Comparison of ENCODE assay signal across 8 mouse cellular contexts in the genomic region with DNA sequence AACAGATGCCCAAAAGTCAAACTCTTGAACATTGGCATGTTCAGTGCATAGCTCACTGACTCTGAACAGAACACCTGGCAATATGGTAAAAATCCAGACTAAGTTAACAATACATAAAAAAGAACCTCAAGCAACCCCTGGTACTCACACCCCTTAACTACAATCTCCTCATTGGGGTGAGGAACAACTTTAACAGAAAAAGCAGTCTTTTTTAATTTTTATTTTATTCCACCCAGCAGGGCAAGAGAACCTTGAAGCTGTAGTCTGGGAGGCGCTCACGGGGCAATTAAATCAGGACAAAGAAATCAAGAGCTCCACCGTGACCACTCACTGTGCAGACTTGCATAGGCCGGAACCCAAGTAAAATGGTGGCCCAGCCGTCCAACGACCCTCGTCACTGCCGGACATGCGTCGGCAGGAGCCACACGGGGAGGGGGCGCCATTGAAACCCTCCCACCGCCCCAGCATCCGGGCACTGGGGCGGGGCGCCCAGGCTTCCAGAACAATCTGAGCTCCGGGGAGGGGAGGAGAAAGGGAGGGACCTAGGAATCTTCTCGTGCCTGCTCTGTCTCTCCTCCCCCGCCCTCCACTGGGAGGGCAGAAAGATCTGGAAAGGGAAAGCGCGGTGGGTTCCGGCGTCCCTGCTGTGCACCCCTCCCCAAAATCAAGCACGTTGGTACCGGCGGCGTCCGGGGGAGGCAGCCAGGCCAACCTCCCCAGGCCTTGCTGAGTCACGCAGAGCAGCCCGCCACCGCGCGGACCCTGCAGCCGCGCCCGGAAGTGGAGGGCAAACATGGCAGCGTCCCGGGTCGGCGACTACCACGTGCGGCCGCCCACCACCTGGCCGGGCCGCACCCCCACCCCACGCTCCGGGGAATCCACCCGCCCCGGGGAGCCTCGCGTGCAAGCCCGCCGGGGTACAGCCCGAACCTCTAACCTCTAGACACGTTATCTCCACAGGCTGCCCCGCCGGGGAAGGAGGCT. TPM values are rescaled to one million over a fixed set of nuclear protein-coding genes. Genes with fewer than 3 reads are reported as not detected.
A peak's percentile ranks its signal among the peaks of the same experiment; 100 is the strongest.
DNase-seq lines count a peak whose midpoint lies in the region; ATAC-seq and TF ChIP-seq lines count a peak whose summit lies in the region.

No protein-coding gene starts in this region.

- peaks cover 43% of the 10 kb centered on the region for H3K36me3 ChIP-seq in forebrain, embryonic 14.5 days (ENCODE audit: control insufficient read depth, insufficient read depth, low read length)
- peaks cover 43% of the 10 kb centered on the region for H3K36me3 ChIP-seq in neural tube, embryonic 14.5 days (ENCODE audit: control insufficient read depth, insufficient read depth, low read length)
- H3K36me3 ChIP-seq in thymus, adult 2 months (ENCODE audit: control insufficient read depth, insufficient read depth, low read length) = peaks cover 43% of the 10 kb centered on the region

- intact Hi-C loops in heart, postnatal 14 days (cut with DNase I) = loop anchor here (5.0 kb wide), 1 partner anchor 590 kb away; a partner anchor contains a TSS

- peak overlapping the region; percentile 98 for H3K27ac ChIP-seq in forebrain, embryonic 14.5 days (ENCODE audit: low read depth, low read length)
- peak overlapping the region; percentile 99 for H3K27ac ChIP-seq in neural tube, embryonic 14.5 days (ENCODE audit: low read depth, low read length)
- H3K27ac ChIP-seq in thymus, adult 2 months (ENCODE audit: control insufficient read depth, insufficient read depth, low read length) = peak overlapping the region; percentile 64

- H3K4me3 ChIP-seq in forebrain, embryonic 14.5 days (ENCODE audit: low read depth, low read length) = peak overlapping the region; percentile 99
- H3K4me3 ChIP-seq in neural tube, embryonic 14.5 days (ENCODE audit: low read depth, low read length) = peak overlapping the region; percentile 100
- peak overlapping the region; percentile 86 for H3K4me3 ChIP-seq in thymus, adult 2 months (ENCODE audit: control insufficient read depth, insufficient read depth, low read length)

- H3K4me1 ChIP-seq in forebrain, embryonic 14.5 days (ENCODE audit: control insufficient read depth, insufficient read depth, low read length) = peaks cover 6% of the 10 kb centered on the region
- H3K4me1 ChIP-seq in neural tube, embryonic 14.5 days (ENCODE audit: control insufficient read depth, insufficient read depth, low read length) = peaks cover 20% of the 10 kb centered on the region
- peaks cover 9% of the 10 kb centered on the region for H3K4me1 ChIP-seq in thymus, adult 2 months (replicated peaks; ENCODE audit: control insufficient read depth, insufficient read depth, low read length)

- DNase-seq in ES-CJ7 (ENCODE audit: low read depth, low spot score) = peak; percentile 92
- peak; percentile 83 for DNase-seq in cerebellum, adult 11-12 months
- DNase-seq in forebrain, embryonic 14.5 days (ENCODE audit: low spot score) = peak; percentile 90
- peak; percentile 80 to 84 for DNase-seq in heart, postnatal 14 days
- peak; percentile 87 to 93 for DNase-seq in kidney, postnatal 4 days
- peak; percentile 83 to 88 for DNase-seq in lung, adult 18-20 months
- peak; percentile 73 for DNase-seq in thymus, adult 2 months

- TF ChIP-seq POLR2A in thymus, adult 2 months (IDR thresholded peaks at IDR 0.05; ENCODE audit: control insufficient read depth, extremely low read depth, insufficient read depth, low read length, poor library complexity) = no peak

- TF ChIP-seq CTCF in thymus, adult 2 months (IDR thresholded peaks at IDR 0.05; ENCODE audit: borderline replicate concordance, control insufficient read depth, extremely low read depth, insufficient read depth, low read length, poor library complexity) = no peak

- peak overlapping the region; percentile 99 for H3K9ac ChIP-seq in forebrain, embryonic 14.5 days (ENCODE audit: low read length)
- peak overlapping the region; percentile 98 for H3K9ac ChIP-seq in neural tube, embryonic 14.5 days (replicated peaks; ENCODE audit: low read depth, low read length)

- peak overlapping the region; percentile 95 for H3K4me2 ChIP-seq in forebrain, embryonic 14.5 days (ENCODE audit: low read length)
- H3K4me2 ChIP-seq in neural tube, embryonic 14.5 days (ENCODE audit: low read depth, low read length) = peak overlapping the region; percentile 92

- ATAC-seq in forebrain, embryonic 14.5 days = peak; percentile 57
- ATAC-seq in neural tube, embryonic 14.5 days (ENCODE audit: low read depth) = peak; percentile 48

- H3K9me3 ChIP-seq in forebrain, embryonic 14.5 days (replicated peaks; ENCODE audit: control insufficient read depth, low read length) = no peaks in the 10 kb centered on the region
- H3K9me3 ChIP-seq in neural tube, embryonic 14.5 days (ENCODE audit: control insufficient read depth, low read length) = no peaks in the 10 kb centered on the region

- no peaks in the 10 kb centered on the region for H3K27me3 ChIP-seq in forebrain, embryonic 14.5 days (replicated peaks; ENCODE audit: control insufficient read depth, insufficient read depth, low read length)
- H3K27me3 ChIP-seq in neural tube, embryonic 14.5 days (ENCODE audit: control insufficient read depth, insufficient read depth, low read length) = no peaks in the 10 kb centered on the region
- no peaks in the 10 kb centered on the region for H3K27me3 ChIP-seq in thymus, adult 2 months (ENCODE audit: control insufficient read depth, insufficient read depth, low read length)

- 1% methylated on average over 49 of the region's 57 CpGs for WGBS in forebrain, embryonic 14.5 days
- WGBS in neural tube, embryonic 14.5 days = under 1% methylated on average over 55 of the region's 57 CpGs
- WGBS in thymus, adult 2 months = under 1% methylated on average over 57 of the region's 57 CpGs

RNA-seq across cellular contexts. Expression of a gene that starts 0.7 kb away (rescaled TPM):
- polyA plus RNA-seq in forebrain, embryonic 14.5 days (2014; fragmentation: Nextera tagmentation; extraction: Ambion mirVana) = 1,462 and 1,472 TPM in 2 replicates
- total RNA-seq in heart, postnatal 14 days (2021) = 100 to 1,000 TPM; 897 to 986 TPM
- polyA plus RNA-seq in neural tube, embryonic 14.5 days (2014; fragmentation: Nextera tagmentation; extraction: Ambion mirVana) = 1,278 and 1,406 TPM in 2 replicates
- 455 and 506 TPM in 2 replicates for polyA plus RNA-seq in thymus, adult 2 months (2012; rRNA removed)

RNA-seq across cellular contexts. Expression of a gene that starts 8.7 kb away (rescaled TPM):
- 99.4 and 102 TPM in 2 replicates for polyA plus RNA-seq in forebrain, embryonic 14.5 days (2014; fragmentation: Nextera tagmentation; extraction: Ambion mirVana)
- 10 to 100 TPM; 28.8 to 29.9 TPM for total RNA-seq in heart, postnatal 14 days (2021)
- polyA plus RNA-seq in neural tube, embryonic 14.5 days (2014; fragmentation: Nextera tagmentation; extraction: Ambion mirVana) = 72.2 and 79.3 TPM in 2 replicates
- polyA plus RNA-seq in thymus, adult 2 months (2012; rRNA removed) = 135 and 137 TPM in 2 replicates

RNA-seq across cellular contexts. Expression of a gene that starts 16.9 kb away (rescaled TPM):
- polyA plus RNA-seq in forebrain, embryonic 14.5 days (2014; fragmentation: Nextera tagmentation; extraction: Ambion mirVana) = 3.3 and 4.1 TPM in 2 replicates
- total RNA-seq in heart, postnatal 14 days (2021) = 1 to 10 TPM; 1.5 to 2.1 TPM
- polyA plus RNA-seq in neural tube, embryonic 14.5 days (2014; fragmentation: Nextera tagmentation; extraction: Ambion mirVana) = 4.2 and 4.9 TPM in 2 replicates
- 64.5 and 77.4 TPM in 2 replicates for polyA plus RNA-seq in thymus, adult 2 months (2012; rRNA removed)

RNA-seq across cellular contexts. Expression of a gene that starts 22.9 kb away (rescaled TPM):
- 19.2 and 21.2 TPM in 2 replicates for polyA plus RNA-seq in forebrain, embryonic 14.5 days (2014; fragmentation: Nextera tagmentation; extraction: Ambion mirVana)
- total RNA-seq in heart, postnatal 14 days (2021) = under 1 TPM; 0.07 to 0.49 TPM
- 14.3 and 15.0 TPM in 2 replicates for polyA plus RNA-seq in neural tube, embryonic 14.5 days (2014; fragmentation: Nextera tagmentation; extraction: Ambion mirVana)
- polyA plus RNA-seq in thymus, adult 2 months (2012; rRNA removed) = 44.6 and 65.5 TPM in 2 replicates

RNA-seq across cellular contexts. Expression of a gene that starts 27.0 kb away (rescaled TPM):
- polyA plus RNA-seq in forebrain, embryonic 14.5 days (2014; fragmentation: Nextera tagmentation; extraction: Ambion mirVana) = 53.0 and 60.9 TPM in 2 replicates
- 10 to 100 TPM; 75.0 to 80.7 TPM for total RNA-seq in heart, postnatal 14 days (2021)
- 29.1 and 35.9 TPM in 2 replicates for polyA plus RNA-seq in neural tube, embryonic 14.5 days (2014; fragmentation: Nextera tagmentation; extraction: Ambion mirVana)
- polyA plus RNA-seq in thymus, adult 2 months (2012; rRNA removed) = 358 and 385 TPM in 2 replicates

Comparison
In these comparisons a context has a peak if more than half of its experiments do, and no peak if none do; other contexts are left out.
1. Peak in every context shown above with its lines: DNase-seq, ATAC-seq, H3K4me3 ChIP-seq and H3K27ac ChIP-seq.
2. RNA of a gene that starts 16.9 kb away (polyA plus RNA-seq): 64.5 to 77.4 TPM in thymus, adult 2 months; 4.2 to 4.9 TPM in neural tube, embryonic 14.5 days and 3.3 to 4.1 TPM in forebrain, embryonic 14.5 days; every median in the first group is over 10 times any median in the second.